Mouse (Mus musculus): ENCODE measurements around the gene Hepacam. TPM values are rescaled to one million over a fixed set of nuclear protein-coding genes. Genes with fewer than 3 reads are reported as not detected.

The Hepacam gene
- polyA plus RNA-seq, 1 experiment, result 0.09 TPM

DNA sequence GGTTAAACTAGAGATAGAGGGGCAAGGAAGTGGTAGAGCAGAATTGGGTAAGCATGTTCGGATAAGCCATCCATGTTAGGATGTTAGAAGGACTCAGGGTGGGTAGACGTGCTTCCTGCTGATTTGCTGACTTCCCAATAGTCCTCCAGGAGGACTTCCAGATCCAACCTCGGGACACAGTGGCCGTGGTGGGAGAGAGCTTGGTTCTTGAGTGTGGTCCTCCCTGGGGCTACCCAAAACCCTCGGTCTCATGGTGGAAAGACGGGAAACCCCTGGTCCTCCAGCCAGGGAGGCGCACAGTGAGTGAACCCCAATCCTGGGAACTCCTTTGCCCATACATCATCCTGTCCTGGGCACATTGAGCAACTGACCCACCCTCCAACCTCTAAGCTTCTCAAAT, 35.9 kb downstream of the Hepacam start:
- H3K27ac ChIP-seq (ENCODE audit: insufficient read depth, low read depth, low read length), result peak overlapping the region; percentile 88
- no peaks in the 10 kb centered on the region for H3K27me3 ChIP-seq (replicated peaks; ENCODE audit: control insufficient read depth, insufficient read depth, low read length)
- no peaks in the 10 kb centered on the region for H3K36me3 ChIP-seq (ENCODE audit: control insufficient read depth, insufficient read depth, low read length)
- H3K4me3 ChIP-seq (ENCODE audit: insufficient read depth, low read depth, low read length), result peak overlapping the region; percentile 58
- no peaks in the 10 kb centered on the region for H3K4me1 ChIP-seq (ENCODE audit: control insufficient read depth, insufficient read depth, low read length)
- TF ChIP-seq POLR2A (IDR thresholded peaks at IDR 0.05; ENCODE audit: low read depth, low read length), result no peak
- TF ChIP-seq CTCF (conservative IDR thresholded peaks at IDR 0.05; ENCODE audit: insufficient read depth, insufficient read length, low read depth, low read length), result no peak
- DNase-seq, result no peak
- 82% methylated on average over 7 of the region's 7 CpGs for WGBS

DNA sequence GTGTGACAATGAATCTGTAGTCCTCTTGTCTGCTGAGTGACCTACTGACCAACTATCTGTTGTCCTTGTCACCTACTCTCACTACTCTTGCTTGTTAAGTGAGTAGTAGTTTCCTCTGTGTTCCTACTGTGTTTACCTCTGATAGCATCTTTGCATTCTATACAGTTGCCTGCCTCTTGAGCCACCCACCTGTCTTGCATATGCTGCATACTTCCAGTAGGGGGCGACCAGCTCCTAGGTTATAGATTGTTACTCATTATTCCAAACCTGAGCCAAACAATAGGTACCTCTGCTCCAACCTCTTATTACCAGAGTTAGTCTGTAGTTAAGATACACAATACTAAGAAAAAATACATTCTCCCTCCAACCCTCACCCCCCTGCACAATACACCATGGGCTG, 39.2 kb downstream of the Hepacam start:
- no peak overlapping the region for H3K27ac ChIP-seq (ENCODE audit: insufficient read depth, low read depth, low read length)
- TF ChIP-seq POLR2A (IDR thresholded peaks at IDR 0.05; ENCODE audit: low read depth, low read length) (no peak), CTCF (conservative IDR thresholded peaks at IDR 0.05; ENCODE audit: insufficient read depth, insufficient read length, low read depth, low read length) (peak; percentile 73)
- DNase-seq, result peak; percentile 39
- H3K36me3 ChIP-seq (ENCODE audit: control insufficient read depth, insufficient read depth, low read length), result no peaks in the 10 kb centered on the region
- H3K4me3 ChIP-seq (ENCODE audit: insufficient read depth, low read depth, low read length), result no peak overlapping the region
- no peaks in the 10 kb centered on the region for H3K27me3 ChIP-seq (replicated peaks; ENCODE audit: control insufficient read depth, insufficient read depth, low read length)
- H3K4me1 ChIP-seq (ENCODE audit: control insufficient read depth, insufficient read depth, low read length), result peaks cover 8% of the 10 kb centered on the region
- 0% methylated on average over 1 of the region's 1 CpGs for WGBS

GRCm38 (mm10) chr9:37407850-37408502, 40.8 kb downstream of the Hepacam start:
- no peaks in the 10 kb centered on the region for H3K36me3 ChIP-seq (ENCODE audit: control insufficient read depth, insufficient read depth, low read length)
- peaks cover 12% of the 10 kb centered on the region for H3K4me1 ChIP-seq (ENCODE audit: control insufficient read depth, insufficient read depth, low read length)
- 25% methylated on average over 19 of the region's 19 CpGs for WGBS
- no peak for DNase-seq
- no peak overlapping the region for H3K4me3 ChIP-seq (ENCODE audit: insufficient read depth, low read depth, low read length)
- TF ChIP-seq POLR2A (IDR thresholded peaks at IDR 0.05; ENCODE audit: low read depth, low read length), result no peak
- TF ChIP-seq CTCF (conservative IDR thresholded peaks at IDR 0.05; ENCODE audit: insufficient read depth, insufficient read length, low read depth, low read length), result no peak; the same call in 1 of the 2 replicates
- no peaks in the 10 kb centered on the region for H3K27me3 ChIP-seq (replicated peaks; ENCODE audit: control insufficient read depth, insufficient read depth, low read length)
- no peak overlapping the region for H3K27ac ChIP-seq (ENCODE audit: insufficient read depth, low read depth, low read length)

- DNase-seq, result peak; percentile 55
- H3K4me1 ChIP-seq (ENCODE audit: control insufficient read depth, insufficient read depth, low read length), result peaks cover 23% of the 10 kb centered on the region
- H3K27ac ChIP-seq (ENCODE audit: insufficient read depth, low read depth, low read length), result peak overlapping the region; percentile 24; the same call in 1 of the 2 replicates
- H3K4me3 ChIP-seq (ENCODE audit: insufficient read depth, low read depth, low read length), result no peak overlapping the region
- H3K27me3 ChIP-seq (replicated peaks; ENCODE audit: control insufficient read depth, insufficient read depth, low read length), result no peaks in the 10 kb centered on the region
- TF ChIP-seq POLR2A (IDR thresholded peaks at IDR 0.05; ENCODE audit: low read depth, low read length) (no peak), CTCF (conservative IDR thresholded peaks at IDR 0.05; ENCODE audit: insufficient read depth, insufficient read length, low read depth, low read length) (no peak)
- no peaks in the 10 kb centered on the region for H3K36me3 ChIP-seq (ENCODE audit: control insufficient read depth, insufficient read depth, low read length)
- WGBS, result 40% methylated on average over 8 of the region's 8 CpGs
Measured at GRCm38 (mm10) chr9:37409698-37410445, 42.7 kb downstream of the Hepacam start.

DNA sequence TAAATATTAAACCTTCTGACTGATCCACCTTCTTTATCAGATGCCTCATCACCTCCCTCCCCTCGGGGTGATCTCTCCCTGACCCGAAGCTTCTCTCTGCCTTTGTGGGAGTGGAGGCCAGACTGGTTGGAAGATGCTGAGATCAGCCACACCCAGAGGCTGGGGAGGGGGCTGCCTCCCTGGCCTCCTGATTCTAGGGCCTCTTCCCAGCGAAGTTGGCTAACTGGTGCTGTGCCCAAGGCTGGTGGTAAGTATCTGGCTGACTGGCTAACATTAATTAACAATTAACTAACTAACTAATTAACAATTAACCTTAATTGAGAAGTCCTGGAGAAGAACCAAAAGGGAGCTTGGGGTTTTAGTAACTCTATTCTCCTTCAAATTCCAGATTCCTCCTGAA, 45.8 kb downstream of the Hepacam start:
- Histone ChIP-seq H3K4me3 (ENCODE audit: insufficient read depth, low read depth, low read length) (no peak overlapping the region), H3K36me3 (ENCODE audit: control insufficient read depth, insufficient read depth, low read length) (no peaks in the 10 kb centered on the region), H3K27me3 (replicated peaks; ENCODE audit: control insufficient read depth, insufficient read depth, low read length) (no peaks in the 10 kb centered on the region), H3K27ac (ENCODE audit: insufficient read depth, low read depth, low read length) (no peak overlapping the region), H3K4me1 (ENCODE audit: control insufficient read depth, insufficient read depth, low read length) (peaks cover 23% of the 10 kb centered on the region)
- TF ChIP-seq CTCF (conservative IDR thresholded peaks at IDR 0.05; ENCODE audit: insufficient read depth, insufficient read length, low read depth, low read length) (no peak), POLR2A (IDR thresholded peaks at IDR 0.05; ENCODE audit: low read depth, low read length) (no peak)
- DNase-seq, result peak; percentile 55
- 29% methylated on average over 3 of the region's 3 CpGs for WGBS

DNA sequence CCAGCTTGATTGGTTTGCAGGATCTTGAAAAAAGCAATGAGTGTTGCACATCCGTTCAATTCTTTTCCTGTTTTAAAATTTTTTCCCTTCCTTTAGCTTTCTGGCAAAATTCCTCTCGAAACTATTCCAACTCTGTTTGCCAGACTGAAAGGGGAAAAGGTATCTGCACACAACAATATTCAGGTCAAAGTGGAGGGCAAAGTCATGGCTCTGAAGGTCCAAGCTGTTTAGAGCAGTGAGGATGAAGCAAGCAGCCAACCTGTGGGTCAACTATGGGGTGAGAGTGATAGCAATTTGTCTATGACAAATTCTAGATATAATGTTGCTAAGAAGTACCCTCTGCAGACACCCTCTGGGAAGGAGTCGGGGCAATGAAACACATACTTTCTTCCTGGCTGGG, 47.5 kb downstream of the Hepacam start:
- DNase-seq, result no peak
- Histone ChIP-seq H3K27me3 (replicated peaks; ENCODE audit: control insufficient read depth, insufficient read depth, low read length) (no peaks in the 10 kb centered on the region), H3K36me3 (ENCODE audit: control insufficient read depth, insufficient read depth, low read length) (no peaks in the 10 kb centered on the region), H3K27ac (ENCODE audit: insufficient read depth, low read depth, low read length) (no peak overlapping the region), H3K4me1 (ENCODE audit: control insufficient read depth, insufficient read depth, low read length) (peaks cover 23% of the 10 kb centered on the region), H3K4me3 (ENCODE audit: insufficient read depth, low read depth, low read length) (no peak overlapping the region)
- TF ChIP-seq POLR2A (IDR thresholded peaks at IDR 0.05; ENCODE audit: low read depth, low read length) (no peak), CTCF (conservative IDR thresholded peaks at IDR 0.05; ENCODE audit: insufficient read depth, insufficient read length, low read depth, low read length) (no peak)
- 44% methylated on average over 3 of the region's 3 CpGs for WGBS

- WGBS, result 75% methylated on average over 4 of the region's 4 CpGs
- TF ChIP-seq CTCF (conservative IDR thresholded peaks at IDR 0.05; ENCODE audit: insufficient read depth, insufficient read length, low read depth, low read length), result no peak
- TF ChIP-seq POLR2A (IDR thresholded peaks at IDR 0.05; ENCODE audit: low read depth, low read length), result no peak
- Histone ChIP-seq H3K27ac (ENCODE audit: insufficient read depth, low read depth, low read length) (no peak overlapping the region), H3K36me3 (ENCODE audit: control insufficient read depth, insufficient read depth, low read length) (no peaks in the 10 kb centered on the region), H3K4me3 (ENCODE audit: insufficient read depth, low read depth, low read length) (no peak overlapping the region), H3K27me3 (replicated peaks; ENCODE audit: control insufficient read depth, insufficient read depth, low read length) (no peaks in the 10 kb centered on the region), H3K4me1 (ENCODE audit: control insufficient read depth, insufficient read depth, low read length) (peaks cover 5% of the 10 kb centered on the region)
- DNase-seq, result no peak
Measured at GRCm38 (mm10) chr9:37418791-37419190, 51.6 kb downstream of the Hepacam start.
